Mouse (Mus musculus): ENCODE measurements at regions not wholly inside any gene's neighbourhood (a gene's known extent, or its start where the extent isn't known, plus 50 kb on each side); places are given as distances from the start of the nearest gene placed in this dataset.
A peak's percentile ranks its signal among the peaks of the same experiment; 100 is the strongest.

DNA sequence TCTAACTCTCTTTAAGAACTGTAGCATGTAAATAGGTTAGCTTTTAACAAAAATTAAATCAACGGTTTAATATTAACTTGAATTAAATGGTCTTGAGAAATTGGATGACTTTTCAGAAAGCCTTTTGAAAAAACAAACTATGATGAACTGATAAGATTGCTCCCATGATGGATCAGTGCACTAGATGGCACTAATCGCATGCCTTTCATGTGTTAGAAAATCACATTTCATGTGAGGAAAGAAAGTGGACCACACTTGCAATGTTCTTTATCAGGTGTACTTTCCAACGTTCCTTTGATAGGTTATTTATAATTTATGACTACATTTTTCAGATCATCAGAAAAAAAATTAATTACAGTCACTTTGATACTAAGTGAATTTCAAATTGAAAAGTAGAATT is 1003.2 kb upstream of the 4930412O13Rik start:
- TF ChIP-seq CTCF (IDR thresholded peaks at IDR 0.05; ENCODE audit: low read depth): peak; percentile 34
- WGBS: 61% methylated on average over 3 of the region's 3 CpGs

DNA sequence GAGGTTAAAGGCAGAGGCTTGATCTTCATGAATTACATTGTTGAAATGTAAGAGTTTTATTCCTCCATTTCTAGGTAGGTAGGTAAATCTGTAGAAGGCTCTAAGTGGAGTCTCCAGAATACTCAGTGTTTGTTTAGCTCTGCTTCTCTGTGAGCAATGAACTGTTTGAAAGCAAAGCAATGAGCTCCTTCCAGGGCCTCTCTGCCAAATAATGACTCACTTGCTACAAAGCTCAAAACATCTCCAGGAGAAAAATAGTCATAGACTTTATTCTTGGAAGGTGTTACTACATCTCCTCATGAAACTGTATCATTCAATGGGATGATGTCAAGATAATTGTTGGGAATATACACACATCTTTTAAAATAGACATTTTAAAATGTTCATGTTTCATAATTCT is 968.6 kb upstream of the 4930412O13Rik start:
- no peak overlapping the region for H3K9ac ChIP-seq (ENCODE audit: low read depth, low read length)
- no peak overlapping the region for H3K4me2 ChIP-seq (replicated peaks; ENCODE audit: low read depth)
- H3K9me3 ChIP-seq (ENCODE audit: control insufficient read depth): no peaks in the 10 kb centered on the region
- no peak for TF ChIP-seq CTCF (IDR thresholded peaks at IDR 0.05; ENCODE audit: low read depth)
- H3K36me3 ChIP-seq (ENCODE audit: control insufficient read depth, insufficient read depth): no peaks in the 10 kb centered on the region
- no peaks in the 10 kb centered on the region for H3K27me3 ChIP-seq (replicated peaks; ENCODE audit: control insufficient read depth, insufficient read depth, low read length)
- no peak overlapping the region for H3K27ac ChIP-seq (ENCODE audit: low read depth, low read length)
- no peak overlapping the region for H3K4me3 ChIP-seq (ENCODE audit: low read depth, low read length)
- H3K4me1 ChIP-seq (replicated peaks; ENCODE audit: control insufficient read depth, insufficient read depth, low read length): no peaks in the 10 kb centered on the region
- ATAC-seq: no peak

More for the DNA sequence above, 1003.2 kb upstream of the 4930412O13Rik start:
- Histone ChIP-seq H3K4me1 (replicated peaks; ENCODE audit: control insufficient read depth, insufficient read depth, low read length) (no peaks in the 10 kb centered on the region), H3K27ac (ENCODE audit: low read depth, low read length) (no peak overlapping the region), H3K4me3 (ENCODE audit: low read depth, low read length) (no peak overlapping the region), H3K9me3 (ENCODE audit: control insufficient read depth) (no peaks in the 10 kb centered on the region), H3K27me3 (replicated peaks; ENCODE audit: control insufficient read depth, insufficient read depth, low read length) (no peaks in the 10 kb centered on the region), H3K36me3 (ENCODE audit: control insufficient read depth, insufficient read depth) (no peaks in the 10 kb centered on the region), H3K4me2 (replicated peaks; ENCODE audit: low read depth) (no peak overlapping the region), H3K9ac (ENCODE audit: low read depth, low read length) (no peak overlapping the region)
- ATAC-seq: no peak

DNA sequence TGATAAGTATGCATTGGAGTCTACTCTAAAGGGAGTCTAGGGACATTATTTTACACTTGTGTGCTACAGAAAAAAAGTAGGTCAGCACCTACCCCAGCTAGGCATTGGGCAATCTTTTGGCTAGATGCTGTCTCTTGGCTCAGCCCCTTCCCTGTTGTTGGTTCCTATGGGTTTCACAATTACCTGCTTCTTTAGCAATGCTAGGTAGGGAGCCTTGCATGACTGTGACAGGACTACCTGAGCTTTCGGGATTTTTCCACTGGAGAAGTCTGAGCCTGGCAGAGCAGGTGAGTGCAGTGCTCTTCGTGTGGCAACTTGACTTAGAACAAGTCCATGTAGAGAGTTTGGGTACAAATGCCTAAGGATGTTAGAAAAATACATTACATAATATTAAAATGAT is 956.2 kb upstream of the 4930412O13Rik start:
- TF ChIP-seq CTCF (IDR thresholded peaks at IDR 0.05; ENCODE audit: low read depth): no peak

DNA sequence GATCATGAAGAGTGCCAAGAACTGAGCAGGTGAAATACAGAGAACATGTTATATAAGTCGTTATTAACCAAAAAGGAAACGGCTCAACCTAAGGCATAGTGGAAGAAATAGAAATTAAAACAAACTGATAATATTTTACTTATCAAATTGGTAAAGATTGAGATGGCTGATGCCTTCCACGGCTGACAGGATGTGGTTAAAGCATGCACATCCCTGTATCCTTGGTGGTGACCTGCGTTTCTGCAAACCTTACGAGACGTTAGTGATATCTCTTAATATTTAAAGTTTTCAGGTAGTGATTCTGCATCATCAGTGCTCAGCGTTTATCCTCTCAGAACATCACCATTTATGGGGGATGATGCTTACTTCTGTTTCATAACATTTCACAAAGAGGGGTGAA is 939.5 kb upstream of the 4930412O13Rik start:
- Histone ChIP-seq H3K27me3 (replicated peaks; ENCODE audit: control insufficient read depth, insufficient read depth, low read length) (no peaks in the 10 kb centered on the region), H3K9ac (ENCODE audit: low read depth, low read length) (no peak overlapping the region), H3K27ac (ENCODE audit: low read depth, low read length) (no peak overlapping the region), H3K4me2 (replicated peaks; ENCODE audit: low read depth) (no peak overlapping the region), H3K9me3 (ENCODE audit: control insufficient read depth) (no peaks in the 10 kb centered on the region), H3K4me3 (ENCODE audit: low read depth, low read length) (no peak overlapping the region), H3K4me1 (replicated peaks; ENCODE audit: control insufficient read depth, insufficient read depth, low read length) (no peaks in the 10 kb centered on the region), H3K36me3 (ENCODE audit: control insufficient read depth, insufficient read depth) (no peaks in the 10 kb centered on the region)
- ATAC-seq: no peak
- 87% methylated on average over 7 of the region's 7 CpGs for WGBS
- no peak for TF ChIP-seq CTCF (IDR thresholded peaks at IDR 0.05; ENCODE audit: low read depth)

More for the DNA sequence above, 956.2 kb upstream of the 4930412O13Rik start:
- no peak overlapping the region for H3K4me3 ChIP-seq (ENCODE audit: low read depth, low read length)
- H3K9me3 ChIP-seq (ENCODE audit: control insufficient read depth): no peaks in the 10 kb centered on the region
- ATAC-seq: no peak
- no peak overlapping the region for H3K9ac ChIP-seq (ENCODE audit: low read depth, low read length)
- no peaks in the 10 kb centered on the region for H3K36me3 ChIP-seq (ENCODE audit: control insufficient read depth, insufficient read depth)
- no peak overlapping the region for H3K27ac ChIP-seq (ENCODE audit: low read depth, low read length)
- H3K27me3 ChIP-seq (replicated peaks; ENCODE audit: control insufficient read depth, insufficient read depth, low read length): no peaks in the 10 kb centered on the region
- no peak overlapping the region for H3K4me2 ChIP-seq (replicated peaks; ENCODE audit: low read depth)
- no peaks in the 10 kb centered on the region for H3K4me1 ChIP-seq (replicated peaks; ENCODE audit: control insufficient read depth, insufficient read depth, low read length)
- 86% methylated on average over 2 of the region's 2 CpGs for WGBS

DNA sequence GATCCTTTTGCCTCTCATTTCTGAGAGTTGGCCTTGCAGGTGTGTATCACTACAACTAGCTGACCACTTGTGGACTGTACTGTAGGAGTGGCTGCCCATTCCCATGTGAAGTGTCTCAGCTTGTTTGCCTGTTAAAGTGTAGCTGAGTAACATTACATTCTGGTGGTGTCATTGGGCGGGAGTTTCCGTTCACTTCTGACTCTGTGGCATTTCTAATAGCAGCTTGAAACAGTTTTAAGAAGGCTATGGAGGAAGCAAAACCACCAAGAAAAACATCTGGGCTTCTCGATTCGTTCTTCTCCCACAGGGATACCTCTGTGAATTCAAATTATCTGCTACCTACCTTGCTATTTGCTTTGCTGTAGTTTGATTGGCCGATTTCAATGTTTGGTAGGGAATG is 922.1 kb upstream of the 4930412O13Rik start:
- Histone ChIP-seq H3K4me3 (ENCODE audit: low read depth, low read length) (no peak overlapping the region), H3K27ac (ENCODE audit: low read depth, low read length) (no peak overlapping the region), H3K9me3 (ENCODE audit: control insufficient read depth) (no peaks in the 10 kb centered on the region), H3K9ac (ENCODE audit: low read depth, low read length) (no peak overlapping the region), H3K4me1 (replicated peaks; ENCODE audit: control insufficient read depth, insufficient read depth, low read length) (no peaks in the 10 kb centered on the region), H3K27me3 (replicated peaks; ENCODE audit: control insufficient read depth, insufficient read depth, low read length) (no peaks in the 10 kb centered on the region), H3K36me3 (ENCODE audit: control insufficient read depth, insufficient read depth) (no peaks in the 10 kb centered on the region), H3K4me2 (replicated peaks; ENCODE audit: low read depth) (no peak overlapping the region)
- no peak for ATAC-seq
- no peak for TF ChIP-seq CTCF (IDR thresholded peaks at IDR 0.05; ENCODE audit: low read depth)
- 77% methylated on average over 5 of the region's 5 CpGs for WGBS

DNA sequence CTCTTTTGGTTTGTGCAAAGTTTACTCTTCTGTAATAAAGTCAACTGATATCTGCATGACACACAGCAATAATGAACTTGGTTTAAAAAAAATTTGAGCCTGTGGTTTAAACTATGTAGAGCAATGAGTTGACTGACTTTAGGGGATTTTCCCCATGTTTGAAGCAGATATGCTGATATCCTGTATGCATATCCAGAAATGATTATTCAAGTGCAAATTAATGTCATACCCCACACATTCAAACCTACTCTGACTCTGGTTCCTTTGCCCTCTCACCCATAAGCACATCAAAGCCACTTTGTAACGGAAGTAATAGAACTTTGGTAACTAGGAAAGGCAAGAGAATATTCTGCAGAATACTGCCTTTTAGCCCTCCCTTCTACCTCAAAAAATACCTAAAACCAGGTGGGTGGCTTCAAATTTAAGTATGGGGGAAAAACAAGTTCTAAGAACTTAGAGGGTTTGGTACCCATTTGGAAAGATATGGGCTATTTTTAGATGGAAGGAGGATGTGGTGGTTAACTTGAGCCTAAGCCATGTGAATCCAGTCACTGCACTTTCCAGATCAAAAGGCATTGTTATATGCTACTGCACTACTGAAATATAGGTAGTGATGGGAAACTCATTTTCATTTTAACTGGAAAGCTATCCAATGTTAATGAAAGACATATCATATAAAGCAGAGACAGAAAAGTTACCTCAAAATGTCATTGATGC is 915.9 kb upstream of the 4930412O13Rik start:
- no peak for ATAC-seq
- Histone ChIP-seq H3K4me3 (ENCODE audit: low read depth, low read length) (no peak overlapping the region), H3K4me1 (replicated peaks; ENCODE audit: control insufficient read depth, insufficient read depth, low read length) (no peaks in the 10 kb centered on the region), H3K4me2 (replicated peaks; ENCODE audit: low read depth) (no peak overlapping the region), H3K36me3 (ENCODE audit: control insufficient read depth, insufficient read depth) (no peaks in the 10 kb centered on the region), H3K9me3 (ENCODE audit: control insufficient read depth) (no peaks in the 10 kb centered on the region), H3K27me3 (replicated peaks; ENCODE audit: control insufficient read depth, insufficient read depth, low read length) (no peaks in the 10 kb centered on the region), H3K27ac (ENCODE audit: low read depth, low read length) (no peak overlapping the region), H3K9ac (ENCODE audit: low read depth, low read length) (no peak overlapping the region)
- WGBS: 82% methylated on average over 1 of the region's 1 CpGs
- TF ChIP-seq CTCF (IDR thresholded peaks at IDR 0.05; ENCODE audit: low read depth): no peak

DNA sequence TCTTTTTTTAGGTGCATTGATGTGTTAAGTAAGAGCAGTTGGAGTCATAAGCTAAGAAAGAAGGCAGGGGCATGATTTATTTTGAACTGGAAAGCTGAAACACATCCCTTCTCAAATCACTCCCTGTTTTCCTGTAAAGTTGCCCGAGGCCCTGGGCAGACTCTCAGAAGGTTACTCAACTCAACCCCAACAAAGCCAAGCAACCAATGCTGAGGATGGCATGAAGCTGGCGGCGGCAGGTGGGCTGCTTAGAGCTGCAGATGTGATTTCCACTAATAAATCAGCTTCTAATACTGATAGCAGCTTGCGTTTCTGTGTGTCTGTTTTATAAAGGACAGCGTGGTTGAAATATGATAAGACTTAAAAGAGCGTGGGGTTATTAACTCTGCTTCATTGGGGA is 905.4 kb upstream of the 4930412O13Rik start:
- Histone ChIP-seq H3K9ac (ENCODE audit: low read depth, low read length) (no peak overlapping the region), H3K4me2 (replicated peaks; ENCODE audit: low read depth) (no peak overlapping the region), H3K27ac (ENCODE audit: low read depth, low read length) (no peak overlapping the region), H3K36me3 (ENCODE audit: control insufficient read depth, insufficient read depth) (no peaks in the 10 kb centered on the region), H3K9me3 (ENCODE audit: control insufficient read depth) (no peaks in the 10 kb centered on the region), H3K4me1 (replicated peaks; ENCODE audit: control insufficient read depth, insufficient read depth, low read length) (no peaks in the 10 kb centered on the region), H3K4me3 (ENCODE audit: low read depth, low read length) (no peak overlapping the region), H3K27me3 (replicated peaks; ENCODE audit: control insufficient read depth, insufficient read depth, low read length) (no peaks in the 10 kb centered on the region)
- ATAC-seq: no peak
- TF ChIP-seq CTCF (IDR thresholded peaks at IDR 0.05; ENCODE audit: low read depth): no peak
- 72% methylated on average over 6 of the region's 6 CpGs for WGBS
